Mouse (Mus musculus) forebrain, embryonic 16.5 days (tissue): ENCODE results near the gene Plekhm1. TPM values are rescaled to one million over a fixed set of nuclear protein-coding genes. Genes with fewer than 3 reads are reported as not detected.
A peak's percentile ranks its signal among the peaks of the same experiment; 100 is the strongest.
"Not testable (repeated sequence)": the region's sequence is repeated elsewhere in the genome, so short reads cannot be mapped to it uniquely, and the experiment has no call there.

Source experiments
- ATAC-seq: fragments of 200-750 bp; cut with Nextera tagmentation; 2 replicates; pipeline ENCODE4 v1.8.0; 2017; ENCODE audit warnings: mild to moderate bottlenecking, moderate library complexity
- H3K27ac ChIP-seq: fragments of 300-500 bp; sonication (generic); 2 replicates; pipeline ENCODE4 v1.5.1; 2014; ENCODE audit warnings: low read length, control low read depth
- H3K27me3 ChIP-seq: fragments of 300-500 bp; sonication (generic); replicated peaks from 2 replicates; pipeline ENCODE4 v1.6.1; 2014; ENCODE audit warnings: low read length; ENCODE audit not compliant: control insufficient read depth, insufficient read depth
- H3K36me3 ChIP-seq: fragments of 300-500 bp; sonication (generic); 2 replicates; pipeline ENCODE4 v1.6.1; 2014; ENCODE audit not compliant: control insufficient read depth, insufficient read depth
- H3K4me1 ChIP-seq: fragments of 300-500 bp; sonication (generic); replicated peaks from 2 replicates; pipeline ENCODE4 v1.6.1; 2014; ENCODE audit warnings: low read length; ENCODE audit not compliant: control insufficient read depth, insufficient read depth
- H3K4me2 ChIP-seq: fragments of 300-500 bp; sonication (generic); 2 replicates; pipeline ENCODE4 v1.6.1; 2014; ENCODE audit warnings: mild to moderate bottlenecking, low read length, control low read depth
- H3K4me3 ChIP-seq: fragments of 300-500 bp; sonication (generic); replicated peaks from 2 replicates; pipeline ENCODE4 v1.5.1; 2014; ENCODE audit warnings: mild to moderate bottlenecking, low read length, control low read depth
- H3K9ac ChIP-seq: fragments of 300-500 bp; sonication (generic); replicated peaks from 2 replicates; pipeline ENCODE4 v1.6.1; 2014; ENCODE audit warnings: low read depth, low read length, control low read depth
- H3K9me3 ChIP-seq: fragments of 300-500 bp; sonication (generic); 2 replicates; pipeline ENCODE4 v1.6.1; 2016; ENCODE audit warnings: low read length; ENCODE audit not compliant: control insufficient read depth
- WGBS: fragments of 180-500 bp; shearing (Covaris S2); extraction: QIAGEN DNeasy Blood & Tissue Kit; methylation state at CpG from one replicate; pipeline ENCODE4 v1.1.7; 2014; 5-methylcytosine and 5-hydroxymethylcytosine counted together
- polyA plus RNA-seq: library from polyadenylated mRNA; unstranded; fragments of >200 nt; fragmentation: Nextera tagmentation; extraction: Ambion mirVana; gene quantifications from 2 replicates; pipeline ENCODE4 v1.2.1, GENCODE M21; 2015

Plekhm1 gene
- polyA plus RNA-seq, 1 experiment from 2014 or later, result 11.3 TPM

- Histone ChIP-seq H3K27ac (peak overlapping the region; percentile 48; the same call in 1 of the 2 replicates), H3K4me1 (peaks cover 14% of the 10 kb centered on the region), H3K4me3 (peak overlapping the region; percentile 77), H3K27me3 (0 out of 2 replicates have a peak, but pooled peaks cover 5% of the 10 kb centered on the region), H3K36me3 (no peaks in the 10 kb centered on the region), H3K9me3 (no peaks in the 10 kb centered on the region), H3K4me2 (peak overlapping the region; percentile 92), H3K9ac (peak overlapping the region; percentile 90)
- 3% methylated on average over 14 of the region's 14 CpGs for WGBS
- no peak; the same call in 1 of the 2 replicates for ATAC-seq
Measured at GRCm38 (mm10) chr11:103412950-103413423, 500 bp upstream of the Plekhm1 start.

DNA sequence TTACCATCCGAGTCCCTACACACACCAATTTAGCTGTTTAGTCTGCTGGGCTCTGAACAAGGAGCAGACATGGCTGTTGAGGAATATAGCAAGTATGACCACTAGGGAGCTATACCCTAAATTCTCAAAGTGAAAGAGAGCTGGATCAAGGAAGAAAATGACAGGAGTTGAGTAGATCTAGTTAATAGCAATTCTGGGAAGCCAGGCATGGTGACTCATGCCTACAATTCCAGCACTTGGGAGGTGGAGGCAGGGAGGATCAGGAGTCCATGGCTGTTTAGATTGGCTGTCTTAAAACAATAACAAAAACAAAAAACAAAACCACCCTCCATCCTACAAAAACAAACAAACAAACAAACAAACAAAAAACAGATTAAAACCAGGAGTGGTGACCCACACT is 1.2 kb downstream of the Plekhm1 start:
- WGBS, result 74% methylated on average over 1 of the region's 1 CpGs
- no peaks in the 10 kb centered on the region for H3K36me3 ChIP-seq
- ATAC-seq, result no peak

DNA sequence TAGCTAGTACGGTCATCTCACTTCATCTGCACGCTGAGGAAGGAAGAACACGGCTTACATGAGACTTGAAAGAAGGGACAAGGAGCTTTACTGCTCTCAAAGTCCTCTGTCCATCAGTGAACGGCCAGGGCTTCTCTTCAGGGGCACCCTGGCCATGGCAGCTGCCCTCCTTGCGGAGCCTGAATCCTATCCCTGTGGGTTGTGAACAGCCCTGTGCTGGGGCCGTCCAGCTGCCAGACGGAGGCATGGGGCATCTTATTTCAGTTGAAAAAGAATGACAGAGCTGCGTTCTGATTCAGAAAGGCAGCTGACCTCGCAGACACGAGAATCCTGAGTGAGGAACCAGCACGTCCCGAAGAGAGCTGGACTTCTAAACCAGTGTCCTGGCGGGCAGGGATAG is 3.6 kb downstream of the Plekhm1 start:
- H3K27ac ChIP-seq, result no peak overlapping the region
- ATAC-seq, result no peak
- WGBS, result 94% methylated on average over 13 of the region's 13 CpGs
- H3K9ac ChIP-seq, result no peak overlapping the region
- no peaks in the 10 kb centered on the region for H3K9me3 ChIP-seq
- no peaks in the 10 kb centered on the region for H3K27me3 ChIP-seq
- H3K4me2 ChIP-seq, result no peak overlapping the region
- H3K4me1 ChIP-seq, result peaks cover 14% of the 10 kb centered on the region
- no peak overlapping the region for H3K4me3 ChIP-seq
- H3K36me3 ChIP-seq, result no peaks in the 10 kb centered on the region

More for the DNA sequence above, 1.2 kb downstream of the Plekhm1 start:
- peaks cover 14% of the 10 kb centered on the region for H3K4me1 ChIP-seq
- H3K9me3 ChIP-seq, result no peaks in the 10 kb centered on the region
- H3K4me3 ChIP-seq, result no peak overlapping the region
- peak overlapping the region; percentile 92 for H3K4me2 ChIP-seq
- H3K27ac ChIP-seq, result no peak overlapping the region
- H3K9ac ChIP-seq, result no peak overlapping the region
- 0 out of 2 replicates have a peak, but pooled peaks cover 5% of the 10 kb centered on the region for H3K27me3 ChIP-seq

- WGBS, result 25% methylated on average over 5 of the region's 5 CpGs
- not testable (repeated sequence) for H3K4me2 ChIP-seq, H3K4me1 ChIP-seq, H3K4me3 ChIP-seq, H3K27ac ChIP-seq, H3K27me3 ChIP-seq, H3K9me3 ChIP-seq, H3K36me3 ChIP-seq, ATAC-seq, H3K9ac ChIP-seq
Measured at GRCm38 (mm10) chr11:103407136-103407535, 5.4 kb downstream of the Plekhm1 start.

DNA sequence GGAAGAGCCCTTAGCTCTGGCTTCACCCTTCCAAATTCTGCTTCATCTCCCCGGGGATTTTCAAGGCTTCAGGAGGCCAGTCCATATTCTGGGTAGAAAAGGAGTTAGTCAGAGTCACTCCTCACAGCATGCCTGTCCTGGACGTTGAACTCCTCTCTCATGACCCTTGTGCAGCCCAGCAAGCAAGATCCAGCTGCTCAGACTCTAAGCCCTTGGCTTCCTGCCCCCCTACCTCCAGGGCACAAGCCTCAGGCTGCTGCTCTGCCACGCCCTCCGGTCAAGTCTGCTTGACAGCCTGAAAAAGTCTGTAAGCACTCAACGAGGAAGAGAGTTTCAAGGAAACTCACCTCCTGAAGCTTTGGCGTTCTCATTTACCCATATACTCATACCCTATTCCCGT is 5.9 kb downstream of the Plekhm1 start:
- H3K9ac ChIP-seq, result no peak overlapping the region
- H3K36me3 ChIP-seq, result no peaks in the 10 kb centered on the region
- H3K9me3 ChIP-seq, result no peaks in the 10 kb centered on the region
- H3K4me1 ChIP-seq, result peaks cover 5% of the 10 kb centered on the region
- no peak overlapping the region for H3K27ac ChIP-seq
- WGBS, result 73% methylated on average over 7 of the region's 7 CpGs
- H3K4me2 ChIP-seq, result no peak overlapping the region
- no peak for ATAC-seq
- no peak overlapping the region for H3K4me3 ChIP-seq
- H3K27me3 ChIP-seq, result no peaks in the 10 kb centered on the region

DNA sequence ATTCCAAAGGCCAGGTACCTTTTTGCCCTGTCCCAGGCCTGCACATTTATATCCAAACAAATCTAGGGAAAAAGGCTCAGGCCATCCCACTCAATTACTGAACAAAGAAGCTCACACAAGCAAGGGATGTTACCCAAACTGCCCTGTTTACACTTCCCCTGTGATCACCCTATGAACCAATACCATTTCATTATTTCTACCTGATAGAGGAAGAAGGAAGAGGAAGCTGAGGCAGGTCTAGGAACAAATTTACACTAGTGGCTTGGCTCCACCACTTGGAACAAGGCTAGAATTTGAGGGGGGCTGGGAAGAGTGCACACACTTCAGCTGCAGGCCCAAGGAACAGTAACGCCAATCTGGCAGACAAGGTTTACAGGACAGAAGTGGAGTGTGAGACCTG is 6.7 kb downstream of the Plekhm1 start:
- Histone ChIP-seq H3K9me3 (no peaks in the 10 kb centered on the region), H3K4me1 (no peaks in the 10 kb centered on the region), H3K36me3 (no peaks in the 10 kb centered on the region), H3K9ac (no peak overlapping the region), H3K4me3 (no peak overlapping the region), H3K27ac (no peak overlapping the region), H3K4me2 (no peak overlapping the region), H3K27me3 (no peaks in the 10 kb centered on the region)
- ATAC-seq, result no peak
- 78% methylated on average over 1 of the region's 1 CpGs for WGBS

DNA sequence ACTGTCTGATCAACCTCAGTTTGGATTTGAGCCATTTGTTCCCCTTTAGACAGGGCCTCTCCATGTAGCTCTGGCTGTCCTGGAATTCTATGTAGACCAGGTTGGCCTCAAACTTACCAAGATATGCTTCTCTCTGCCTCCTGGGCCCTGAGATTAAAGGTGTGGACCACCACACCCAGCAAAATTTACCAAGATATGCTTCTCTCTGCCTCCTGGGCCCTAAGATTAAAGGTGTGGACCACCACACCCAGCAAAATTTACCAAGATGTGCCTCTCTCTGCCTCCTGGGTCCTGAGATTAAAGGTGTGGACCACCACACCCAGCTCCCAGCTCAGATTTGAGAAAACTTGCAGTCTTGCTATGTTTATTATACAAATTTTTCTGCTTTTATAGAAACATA is 7.9 kb downstream of the Plekhm1 start:
- H3K4me2 ChIP-seq, result no peak overlapping the region
- H3K36me3 ChIP-seq, result no peaks in the 10 kb centered on the region
- no peaks in the 10 kb centered on the region for H3K9me3 ChIP-seq
- H3K4me3 ChIP-seq, result no peak overlapping the region
- no peaks in the 10 kb centered on the region for H3K27me3 ChIP-seq
- H3K9ac ChIP-seq, result no peak overlapping the region
- ATAC-seq, result no peak
- H3K4me1 ChIP-seq, result no peaks in the 10 kb centered on the region
- H3K27ac ChIP-seq, result no peak overlapping the region

- no peak overlapping the region for H3K9ac ChIP-seq
- H3K4me1 ChIP-seq, result no peaks in the 10 kb centered on the region
- H3K4me3 ChIP-seq, result no peak overlapping the region
- no peaks in the 10 kb centered on the region for H3K9me3 ChIP-seq
- no peak overlapping the region for H3K27ac ChIP-seq
- ATAC-seq, result no peak
- no peaks in the 10 kb centered on the region for H3K36me3 ChIP-seq
- WGBS, result 70% methylated on average over 4 of the region's 4 CpGs
- H3K27me3 ChIP-seq, result no peaks in the 10 kb centered on the region
- H3K4me2 ChIP-seq, result no peak overlapping the region
Measured at GRCm38 (mm10) chr11:103403776-103404175, 8.7 kb downstream of the Plekhm1 start.

GRCm38 (mm10) chr11:103402738-103403137 is 9.7 kb downstream of the Plekhm1 start:
- Histone ChIP-seq H3K9ac (no peak overlapping the region), H3K9me3 (no peaks in the 10 kb centered on the region), H3K4me1 (no peaks in the 10 kb centered on the region), H3K27ac (no peak overlapping the region), H3K4me3 (no peak overlapping the region), H3K27me3 (no peaks in the 10 kb centered on the region), H3K36me3 (no peaks in the 10 kb centered on the region), H3K4me2 (no peak overlapping the region)
- ATAC-seq, result no peak
- 86% methylated on average over 5 of the region's 5 CpGs for WGBS

- H3K4me2 ChIP-seq, result no peak overlapping the region
- no peak overlapping the region for H3K9ac ChIP-seq
- H3K27ac ChIP-seq, result no peak overlapping the region
- ATAC-seq, result no peak
- no peaks in the 10 kb centered on the region for H3K9me3 ChIP-seq
- no peaks in the 10 kb centered on the region for H3K36me3 ChIP-seq
- WGBS, result 50% methylated on average over 2 of the region's 2 CpGs
- no peaks in the 10 kb centered on the region for H3K27me3 ChIP-seq
- no peak overlapping the region for H3K4me3 ChIP-seq
- H3K4me1 ChIP-seq, result no peaks in the 10 kb centered on the region
Measured at GRCm38 (mm10) chr11:103402198-103402597, 10.3 kb downstream of the Plekhm1 start.
